Mouse (Mus musculus) liver, embryonic 14.5 days (tissue): ENCODE results near the gene Thrap3.
"Not testable (repeated sequence)": the region's sequence is repeated elsewhere in the genome, so short reads cannot be mapped to it uniquely, and the experiment has no call there.

Source experiments
- CTCF ChIP-seq: IDR thresholded peaks from 2 replicates; pipeline ENCODE4 v1.5.1; 2016; ENCODE audit warnings: antibody characterized with exemption, low read depth, control low read depth
- EP300 ChIP-seq: IDR thresholded peaks from 2 replicates; pipeline ENCODE4 v1.6.1; 2016; ENCODE audit warnings: antibody characterized with exemption, low read depth

DNA sequence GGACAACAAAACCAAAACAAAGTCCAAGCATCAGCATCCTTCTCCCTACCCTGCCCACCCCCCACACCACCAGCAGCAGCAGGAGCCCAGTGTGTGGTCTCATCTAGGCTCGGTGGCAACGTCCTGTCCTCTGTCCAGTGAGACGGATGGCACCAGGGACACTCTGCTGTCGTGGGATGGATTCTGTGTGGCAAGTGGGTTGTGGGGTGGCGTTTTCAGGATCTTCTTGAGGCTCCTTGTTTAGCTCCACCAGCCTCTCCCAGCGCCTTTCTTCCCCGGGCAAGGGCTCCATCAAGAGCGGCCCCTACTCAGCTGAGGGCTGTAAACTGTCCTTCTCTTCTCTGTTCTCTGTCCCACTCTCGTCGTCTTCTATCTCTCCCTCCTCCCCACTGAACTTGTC is 37.5 kb downstream of the Thrap3 start:
- TF ChIP-seq CTCF, EP300: not testable (repeated sequence)
